ENCODE assay signal across 8 mouse cellular contexts in genomic region chr11:12331997-12332396, GRCm38 (mm10).
DNase-seq lines count a peak whose midpoint lies in the region; ATAC-seq lines count a peak whose summit lies in the region.

No protein-coding gene starts in this region.

- H3K27me3 ChIP-seq in kidney, embryonic 15.5 days: no peaks in the 10 kb centered on the region
- H3K27me3 ChIP-seq in lung, embryonic 15.5 days: no peaks in the 10 kb centered on the region

- no peaks in the 10 kb centered on the region for H3K9me3 ChIP-seq in kidney, embryonic 15.5 days (replicated peaks)
- no peaks in the 10 kb centered on the region for H3K9me3 ChIP-seq in lung, embryonic 15.5 days

- WGBS in kidney, embryonic 15.5 days: 34% methylated on average over 2 of the region's 2 CpGs
- 16% methylated on average over 2 of the region's 2 CpGs for WGBS in lung, embryonic 15.5 days

- peaks cover 8% of the 10 kb centered on the region; the same call in 1 of the 2 replicates for H3K4me1 ChIP-seq in kidney, embryonic 15.5 days
- peaks cover 18% of the 10 kb centered on the region for H3K4me1 ChIP-seq in lung, embryonic 15.5 days

- ATAC-seq in kidney, embryonic 15.5 days (replicated peaks; ENCODE audit: low FRiP score): peak; percentile 86
- peak; percentile 88 for ATAC-seq in lung, embryonic 15.5 days (ENCODE audit: borderline replicate concordance, extremely low read depth, low FRiP score, low TSS enrichment)

- H3K9ac ChIP-seq in kidney, embryonic 15.5 days: no peak overlapping the region
- H3K9ac ChIP-seq in lung, embryonic 15.5 days: no peak overlapping the region

- peak overlapping the region; percentile 83 for H3K27ac ChIP-seq in kidney, embryonic 15.5 days
- peak overlapping the region; percentile 87 for H3K27ac ChIP-seq in lung, embryonic 15.5 days

- no peak overlapping the region for H3K4me3 ChIP-seq in kidney, embryonic 15.5 days (replicated peaks)
- H3K4me3 ChIP-seq in lung, embryonic 15.5 days: no peak overlapping the region

- H3K36me3 ChIP-seq in kidney, embryonic 15.5 days: no peaks in the 10 kb centered on the region
- no peaks in the 10 kb centered on the region for H3K36me3 ChIP-seq in lung, embryonic 15.5 days

- peak overlapping the region; percentile 0; the same call in 1 of the 2 replicates for H3K4me2 ChIP-seq in kidney, embryonic 15.5 days
- no peak overlapping the region for H3K4me2 ChIP-seq in lung, embryonic 15.5 days

- DNase-seq in left cerebral cortex, adult 18-20 months (ENCODE audit: low spot score in 2 of 2): peak; percentile 50 to 60
- DNase-seq in left cerebral cortex, adult 11 months (ENCODE audit: low spot score): no peak
- peak; percentile 26 to 28 for DNase-seq in heart, adult 18-20 months
- DNase-seq in right cerebral cortex, postnatal 36 days (ENCODE audit: low spot score in 2 of 2): peak; percentile 41 to 50
- no peak for DNase-seq in cerebellum, adult 8-10 months
- no peak for DNase-seq in thymus, postnatal 4 days

Comparison
In these comparisons a context has a peak if more than half of its experiments do, and no peak if none do; other contexts are left out.
1. DNase-seq: peak in left cerebral cortex, adult 18-20 months (2 of 2), heart, adult 18-20 months (2 of 2) and right cerebral cortex, postnatal 36 days (2 of 2); none in left cerebral cortex, adult 11 months (single experiment), cerebellum, adult 8-10 months (single experiment) and thymus, postnatal 4 days (single experiment).